Mouse (Mus musculus) testis, adult 2 months (tissue): Measurements from ENCODE around the gene Dnm1. TPM values are rescaled to one million over a fixed set of nuclear protein-coding genes. Genes with fewer than 3 reads are reported as not detected.

Source experiments
- H3K27ac ChIP-seq: fragments of 200-500 bp; 2 replicates; pipeline ENCODE4 v1.5.1; 2012; ENCODE audit warnings: low read depth, low read length; ENCODE audit not compliant: control insufficient read depth, insufficient read depth
- H3K27me3 ChIP-seq: fragments of 200-500 bp; 2 replicates; pipeline ENCODE4 v1.6.1; 2012; ENCODE audit warnings: mild to moderate bottlenecking, low read length, moderate library complexity; ENCODE audit not compliant: control insufficient read depth, insufficient read depth
- H3K36me3 ChIP-seq: fragments of 200-500 bp; 2 replicates; pipeline ENCODE4 v1.6.1; 2012; ENCODE audit warnings: mild to moderate bottlenecking, low read length; ENCODE audit not compliant: control insufficient read depth, insufficient read depth
- H3K4me1 ChIP-seq: fragments of 200-500 bp; 2 replicates; pipeline ENCODE4 v1.6.1; 2012; ENCODE audit warnings: low read length; ENCODE audit not compliant: control insufficient read depth, insufficient read depth
- H3K4me3 ChIP-seq: fragments of 200-500 bp; 2 replicates; pipeline ENCODE4 v1.5.1; 2012; ENCODE audit warnings: low read depth, mild to moderate bottlenecking, low read length, moderate library complexity, mixed read lengths; ENCODE audit not compliant: control insufficient read depth
- CTCF ChIP-seq: fragments of 200-500 bp; IDR thresholded peaks from 2 replicates; pipeline ENCODE4 v1.5.1; 2012; ENCODE audit warnings: low read depth, mild to moderate bottlenecking, inconsistent platforms, low read length, moderate library complexity; ENCODE audit not compliant: control insufficient read depth, insufficient read depth, insufficient replicate concordance
- POLR2A ChIP-seq: fragments of 200-500 bp; IDR thresholded peaks from 2 replicates; pipeline ENCODE4 v1.6.1; 2012; ENCODE audit warnings: low read depth, mild to moderate bottlenecking, inconsistent platforms, low read length, moderate library complexity; ENCODE audit not compliant: control insufficient read depth
- polyA plus RNA-seq: library from polyadenylated mRNA; depleted of rRNA; stranded (reverse); fragments of >200 nt; gene quantifications from 2 replicates; pipeline ENCODE4 v1.2.3, GENCODE M21; 2012

Gene Dnm1
- polyA plus RNA-seq, 1 experiment = 36.3 TPM

- H3K4me1 ChIP-seq = peaks cover 6% of the 10 kb centered on the region
- H3K36me3 ChIP-seq = peaks cover 9% of the 10 kb centered on the region
- peak overlapping the region; percentile 100 for H3K27ac ChIP-seq
- H3K27me3 ChIP-seq = no peaks in the 10 kb centered on the region
- TF ChIP-seq CTCF (no peak), POLR2A (peak; percentile 79; the same call in 1 of the 2 replicates)
- H3K4me3 ChIP-seq = peak overlapping the region; percentile 100
These were observed 64.7 kb downstream of the Dnm1 start for GRCm38 (mm10) chr2:32288371-32288931.

- Histone ChIP-seq H3K4me1 (peaks cover 6% of the 10 kb centered on the region), H3K4me3 (peak within 1 kb of the TSS; percentile 100), H3K27me3 (no peaks in the 10 kb centered on the region), H3K36me3 (peaks cover 9% of the 10 kb centered on the region), H3K27ac (peak within 1 kb of the TSS; percentile 100)
- TF ChIP-seq POLR2A (peak; percentile 99), CTCF (no peak; the same call in 1 of the 2 replicates)
These were observed 65.2 kb downstream of the Dnm1 start, which contains the start of gene Swi5 for GRCm38 (mm10) chr2:32287923-32288367. TSS of gene Swi5 (minus strand) at chr2:32288075.

- no peak for TF ChIP-seq CTCF
- TF ChIP-seq POLR2A = no peak
- Histone ChIP-seq H3K4me1 (peaks cover 9% of the 10 kb centered on the region), H3K4me3 (peak within 1 kb of the TSS; percentile 100), H3K36me3 (peaks cover 11% of the 10 kb centered on the region), H3K27me3 (no peaks in the 10 kb centered on the region), H3K27ac (peak within 1 kb of the TSS; percentile 100)
These were observed 65.8 kb downstream of the Dnm1 start, which contains the start of gene Golga2 for GRCm38 (mm10) chr2:32287334-32287840. TSS of gene Golga2 (plus strand) at chr2:32287384.

- peaks cover 17% of the 10 kb centered on the region for H3K36me3 ChIP-seq
- TF ChIP-seq CTCF = no peak
- no peak for TF ChIP-seq POLR2A
- no peaks in the 10 kb centered on the region for H3K27me3 ChIP-seq
These were observed 69.2 kb downstream of the Dnm1 start for GRCm38 (mm10) chr2:32283986-32284385.

GRCm38 (mm10) chr2:32282727-32283126 lies 70.4 kb downstream of the Dnm1 start:
- peaks cover 15% of the 10 kb centered on the region for H3K36me3 ChIP-seq
- H3K27ac ChIP-seq = no peak overlapping the region
- TF ChIP-seq CTCF (peak; percentile 60; the same call in 1 of the 2 replicates), POLR2A (0 out of 2 replicates have a peak, but pooled peaks have one; percentile 12)
- H3K4me1 ChIP-seq = peaks cover 5% of the 10 kb centered on the region
- H3K27me3 ChIP-seq = no peaks in the 10 kb centered on the region
- no peak overlapping the region for H3K4me3 ChIP-seq

More at GRCm38 (mm10) chr2:32283986-32284385, 69.2 kb downstream of the Dnm1 start:
- Histone ChIP-seq H3K4me3 (no peak overlapping the region), H3K27ac (no peak overlapping the region), H3K4me1 (peaks cover 6% of the 10 kb centered on the region)

GRCm38 (mm10) chr2:32282289-32282688 lies 70.8 kb downstream of the Dnm1 start:
- Histone ChIP-seq H3K36me3 (peaks cover 10% of the 10 kb centered on the region), H3K4me1 (peaks cover 4% of the 10 kb centered on the region), H3K27me3 (no peaks in the 10 kb centered on the region), H3K4me3 (no peak overlapping the region), H3K27ac (no peak overlapping the region)
- TF ChIP-seq CTCF (no peak), POLR2A (no peak)

- Histone ChIP-seq H3K4me1 (no peaks in the 10 kb centered on the region), H3K36me3 (peaks cover 6% of the 10 kb centered on the region), H3K27ac (no peak overlapping the region), H3K4me3 (no peak overlapping the region), H3K27me3 (no peaks in the 10 kb centered on the region)
- TF ChIP-seq CTCF (no peak), POLR2A (no peak)
These were observed 77.3 kb downstream of the Dnm1 start for GRCm38 (mm10) chr2:32275823-32276222.
